Mouse (Mus musculus): ENCODE measurements around the gene Ubash3b. TPM values are rescaled to one million over a fixed set of nuclear protein-coding genes. Genes with fewer than 3 reads are reported as not detected.

Gene Ubash3b
- polyA plus RNA-seq, 1 experiment from 2014 or later = 3.8 TPM

GRCm38 (mm10) chr9:40989940-40990588 lies 171.4 kb downstream of the Ubash3b start:
- Histone ChIP-seq H3K27me3 (replicated peaks) (no peaks in the 10 kb centered on the region), H3K9ac (no peak overlapping the region), H3K27ac (no peak overlapping the region), H3K4me3 (replicated peaks) (no peak overlapping the region), H3K4me2 (replicated peaks) (no peak overlapping the region), H3K4me1 (replicated peaks) (no peaks in the 10 kb centered on the region), H3K36me3 (no peaks in the 10 kb centered on the region), H3K9me3 (no peaks in the 10 kb centered on the region)
- WGBS = 38% methylated on average over 4 of the region's 4 CpGs
- ATAC-seq = no peak

GRCm38 (mm10) chr9:40984313-40984712 lies 177.2 kb downstream of the Ubash3b start:
- no peak overlapping the region for H3K4me3 ChIP-seq (replicated peaks)
- H3K36me3 ChIP-seq = no peaks in the 10 kb centered on the region
- 69% methylated on average over 3 of the region's 3 CpGs for WGBS
- H3K27ac ChIP-seq = no peak overlapping the region
- no peak overlapping the region for H3K4me2 ChIP-seq (replicated peaks)
- ATAC-seq = no peak
- H3K4me1 ChIP-seq (replicated peaks) = no peaks in the 10 kb centered on the region
- H3K9me3 ChIP-seq = no peaks in the 10 kb centered on the region
- no peaks in the 10 kb centered on the region for H3K27me3 ChIP-seq (replicated peaks)
- no peak overlapping the region for H3K9ac ChIP-seq

GRCm38 (mm10) chr9:40983758-40984157 lies 177.7 kb downstream of the Ubash3b start:
- H3K9me3 ChIP-seq = no peaks in the 10 kb centered on the region
- ATAC-seq = no peak
- H3K27ac ChIP-seq = no peak overlapping the region
- no peaks in the 10 kb centered on the region for H3K36me3 ChIP-seq
- no peaks in the 10 kb centered on the region for H3K27me3 ChIP-seq (replicated peaks)
- no peaks in the 10 kb centered on the region for H3K4me1 ChIP-seq (replicated peaks)
- H3K4me3 ChIP-seq (replicated peaks) = no peak overlapping the region
- no peak overlapping the region for H3K9ac ChIP-seq
- no peak overlapping the region for H3K4me2 ChIP-seq (replicated peaks)
- WGBS = 84% methylated on average over 3 of the region's 3 CpGs

- no peak overlapping the region for H3K4me2 ChIP-seq (replicated peaks)
- no peak overlapping the region for H3K9ac ChIP-seq
- no peak overlapping the region for H3K27ac ChIP-seq
- H3K36me3 ChIP-seq = no peaks in the 10 kb centered on the region
- ATAC-seq = no peak
- H3K9me3 ChIP-seq = no peaks in the 10 kb centered on the region
- no peak overlapping the region for H3K4me3 ChIP-seq (replicated peaks)
- H3K27me3 ChIP-seq (replicated peaks) = no peaks in the 10 kb centered on the region
- no peaks in the 10 kb centered on the region for H3K4me1 ChIP-seq (replicated peaks)
- 43% methylated on average over 6 of the region's 6 CpGs for WGBS
Observed at GRCm38 (mm10) chr9:40982480-40982879, 179.0 kb downstream of the Ubash3b start.

- Histone ChIP-seq H3K4me2 (replicated peaks) (no peak overlapping the region), H3K4me3 (replicated peaks) (no peak overlapping the region), H3K9me3 (no peaks in the 10 kb centered on the region), H3K4me1 (replicated peaks) (no peaks in the 10 kb centered on the region), H3K9ac (no peak overlapping the region), H3K27ac (no peak overlapping the region), H3K27me3 (replicated peaks) (no peaks in the 10 kb centered on the region), H3K36me3 (no peaks in the 10 kb centered on the region)
- WGBS = 79% methylated on average over 11 of the region's 11 CpGs
- ATAC-seq = no peak
Observed at GRCm38 (mm10) chr9:40974042-40974801, 187.3 kb downstream of the Ubash3b start.

GRCm38 (mm10) chr9:40964418-40964714 lies 197.1 kb downstream of the Ubash3b start:
- WGBS = 31% methylated on average over 7 of the region's 7 CpGs
- Histone ChIP-seq H3K27me3 (replicated peaks) (peaks cover 24% of the 10 kb centered on the region), H3K9ac (no peak overlapping the region), H3K4me2 (replicated peaks) (peak overlapping the region; percentile 79), H3K9me3 (no peaks in the 10 kb centered on the region), H3K27ac (no peak overlapping the region), H3K4me3 (replicated peaks) (no peak overlapping the region), H3K4me1 (replicated peaks) (peaks cover 9% of the 10 kb centered on the region), H3K36me3 (no peaks in the 10 kb centered on the region)
- ATAC-seq = no peak

GRCm38 (mm10) chr9:40963586-40964417 lies 197.7 kb downstream of the Ubash3b start, which contains the start of gene Jhy:
Gene Jhy, minus strand, starts transcription at chr9:40964118.
- Histone ChIP-seq H3K27me3 (replicated peaks) (peaks cover 24% of the 10 kb centered on the region), H3K4me1 (replicated peaks) (peaks cover 9% of the 10 kb centered on the region), H3K9me3 (no peaks in the 10 kb centered on the region), H3K4me3 (replicated peaks) (peak within 1 kb of the TSS; percentile 38), H3K4me2 (replicated peaks) (peak within 1 kb of the TSS; percentile 79), H3K36me3 (no peaks in the 10 kb centered on the region), H3K9ac (peak within 1 kb of the TSS; percentile 23; the same call in 1 of the 2 replicates), H3K27ac (no peak within 1 kb of the TSS)
- WGBS = 2% methylated on average over 51 of the region's 51 CpGs
- peak; percentile 43 for ATAC-seq

- H3K9ac ChIP-seq = no peak overlapping the region
- 58% methylated on average over 3 of the region's 3 CpGs for WGBS
- ATAC-seq = no peak
- H3K4me2 ChIP-seq (replicated peaks) = no peak overlapping the region
- no peak overlapping the region for H3K4me3 ChIP-seq (replicated peaks)
- no peaks in the 10 kb centered on the region for H3K36me3 ChIP-seq
- no peak overlapping the region for H3K27ac ChIP-seq
- no peaks in the 10 kb centered on the region for H3K9me3 ChIP-seq
- H3K27me3 ChIP-seq (replicated peaks) = peaks cover 24% of the 10 kb centered on the region
- peaks cover 9% of the 10 kb centered on the region for H3K4me1 ChIP-seq (replicated peaks)
Observed at GRCm38 (mm10) chr9:40961401-40961800, 200.1 kb downstream of the Ubash3b start.

Other genes with a start within 250 kb of the Ubash3b start
- 0.08 TPM in 1 of 2 replicates, not detected in the other for gene Jhy, start 197.6 kb downstream of the Ubash3b start, polyA plus RNA-seq (2015; fragmentation: Nextera tagmentation; extraction: Ambion mirVana)
- 0.11 and 0.31 TPM in 2 replicates for gene Crtam, start 157.1 kb downstream of the Ubash3b start, polyA plus RNA-seq (2015; fragmentation: Nextera tagmentation; extraction: Ambion mirVana)

Data from intestine, embryonic 15.5 days (tissue).